Mouse (Mus musculus) lung, postnatal 36 days (tissue): ENCODE data around the gene Inpp5a.

Source experiments
- DNase-seq: peaks from one replicate; pipeline ENCODE4 v3.0.0; 2022; ENCODE audit warnings: mixed read lengths

Gene Inpp5a

GRCm38 (mm10) chr7:139544706-139545625, 156.1 kb downstream of the Inpp5a start:
- DNase-seq: no peak

- DNase-seq: no peak
These were observed 158.4 kb downstream of the Inpp5a start for GRCm38 (mm10) chr7:139547325-139547724.

GRCm38 (mm10) chr7:139550086-139550783, 161.3 kb downstream of the Inpp5a start:
- DNase-seq: no peak

GRCm38 (mm10) chr7:139551519-139551918, 162.6 kb downstream of the Inpp5a start:
- DNase-seq: no peak

GRCm38 (mm10) chr7:139556331-139556730, 167.4 kb downstream of the Inpp5a start:
- DNase-seq: no peak

- DNase-seq: no peak
These were observed 168.0 kb downstream of the Inpp5a start for GRCm38 (mm10) chr7:139556746-139557526.

- DNase-seq: no peak
These were observed 170.8 kb downstream of the Inpp5a start for GRCm38 (mm10) chr7:139559659-139560058.

GRCm38 (mm10) chr7:139563425-139563824, 174.5 kb downstream of the Inpp5a start:
- DNase-seq: no peak

GRCm38 (mm10) chr7:139564161-139564560, 175.3 kb downstream of the Inpp5a start:
- DNase-seq: no peak

GRCm38 (mm10) chr7:139565998-139566397, 177.1 kb downstream of the Inpp5a start:
- DNase-seq: no peak

GRCm38 (mm10) chr7:139566533-139566932, 177.6 kb downstream of the Inpp5a start:
- no peak for DNase-seq

GRCm38 (mm10) chr7:139570788-139571187, 181.9 kb downstream of the Inpp5a start:
- DNase-seq: no peak

GRCm38 (mm10) chr7:139572665-139573064, 183.8 kb downstream of the Inpp5a start:
- DNase-seq: no peak

GRCm38 (mm10) chr7:139576064-139576686, 187.3 kb downstream of the Inpp5a start:
- DNase-seq: no peak

GRCm38 (mm10) chr7:139579261-139579905, 190.5 kb downstream of the Inpp5a start:
- DNase-seq: no peak

GRCm38 (mm10) chr7:139580851-139581775, 192.2 kb downstream of the Inpp5a start:
- DNase-seq: no peak

GRCm38 (mm10) chr7:139581801-139582571, 193.1 kb downstream of the Inpp5a start:
- no peak for DNase-seq

- DNase-seq: peak; percentile 38
These were observed 193.7 kb downstream of the Inpp5a start, which contains the start of gene Nkx6-2 for GRCm38 (mm10) chr7:139582595-139582994. Nkx6-2 (minus strand) TSS chr7:139582797.

- DNase-seq: no peak
These were observed 194.3 kb downstream of the Inpp5a start for GRCm38 (mm10) chr7:139583094-139583737.
